Mouse (Mus musculus) megakaryocyte, embryonic 14.5 days (primary cell): ENCODE data around the gene Gpc5.

Experiments
- FLI1 ChIP-seq: IDR thresholded peaks from 2 replicates; pipeline ENCODE4 v1.6.1; 2012; ENCODE audit warnings: low read length, inconsistent platforms, mixed read lengths
- GATA1 ChIP-seq: IDR thresholded peaks from 3 replicates; pipeline ENCODE4 v1.6.1; 2012; ENCODE audit warnings: mixed read lengths, low read length, inconsistent platforms, borderline replicate concordance

DNA sequence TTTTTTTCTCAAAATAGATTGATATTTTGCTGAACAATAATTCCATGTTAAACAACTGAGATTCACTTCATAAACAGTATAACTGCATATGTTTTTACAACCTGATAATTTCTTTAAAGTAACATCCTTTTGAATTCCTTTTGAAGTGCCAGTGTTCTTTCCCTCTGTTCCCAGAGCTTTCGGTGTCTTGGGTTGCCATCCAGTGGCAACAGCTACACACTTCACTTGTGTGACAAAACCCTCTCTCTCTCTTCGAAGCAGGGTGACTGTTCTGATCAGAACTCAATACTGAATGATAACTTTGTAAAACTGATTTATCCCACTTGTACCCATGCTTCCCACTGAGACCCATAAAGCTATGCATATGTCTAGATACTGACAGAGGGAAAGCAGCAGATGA lies 358.9 kb downstream of the Gpc5 start:
- TF ChIP-seq FLI1 (no peak), GATA1 (no peak)
